Mouse (Mus musculus) stomach, embryonic 16.5 days (tissue): ENCODE measurements around the gene Treml2. TPM values are rescaled to one million over a fixed set of nuclear protein-coding genes. Genes with fewer than 3 reads are reported as not detected.

ENCODE experiments used
- ATAC-seq: fragments of 200-750 bp; cut with Nextera tagmentation; 2 replicates; pipeline ENCODE4 v1.8.0; 2017; ENCODE audit warnings: moderate number of reproducible peaks, moderate TSS enrichment; ENCODE audit not compliant: insufficient read depth, low FRiP score
- H3K27ac ChIP-seq: fragments of 300-500 bp; sonication (generic); 2 replicates; pipeline ENCODE4 v1.5.1; 2014; ENCODE audit warnings: low read length
- H3K27me3 ChIP-seq: fragments of 300-500 bp; sonication (generic); 2 replicates; pipeline ENCODE4 v1.6.1; 2014; ENCODE audit warnings: low read length, control low read depth, mixed read lengths; ENCODE audit not compliant: control insufficient read depth, insufficient read depth
- H3K36me3 ChIP-seq: fragments of 300-500 bp; sonication (generic); 2 replicates; pipeline ENCODE4 v1.6.1; 2014; ENCODE audit warnings: low read length; ENCODE audit not compliant: control insufficient read depth, insufficient read depth
- H3K4me1 ChIP-seq: fragments of 300-500 bp; sonication (generic); 2 replicates; pipeline ENCODE4 v1.6.1; 2014; ENCODE audit warnings: low read length, control low read depth, mixed read lengths; ENCODE audit not compliant: control insufficient read depth, insufficient read depth
- H3K4me2 ChIP-seq: fragments of 300-500 bp; sonication (generic); 2 replicates; pipeline ENCODE4 v1.6.1; 2014; ENCODE audit warnings: low read depth, low read length, mixed read lengths
- H3K4me3 ChIP-seq: fragments of 300-500 bp; sonication (generic); replicated peaks from 2 replicates; pipeline ENCODE4 v1.5.1; 2014; ENCODE audit warnings: mild to moderate bottlenecking, low read length
- H3K9ac ChIP-seq: fragments of 300-500 bp; sonication (generic); 2 replicates; pipeline ENCODE4 v1.6.1; 2014; ENCODE audit warnings: low read length
- H3K9me3 ChIP-seq: fragments of 300-500 bp; sonication (generic); replicated peaks from 2 replicates; pipeline ENCODE4 v1.6.1; 2016; ENCODE audit warnings: low read length, control low read depth; ENCODE audit not compliant: control insufficient read depth
- WGBS: fragments of 180-500 bp; shearing (Covaris S2); extraction: QIAGEN DNeasy Blood & Tissue Kit; methylation state at CpG from one replicate; pipeline ENCODE4 v1.1.7; 2014; 5-methylcytosine and 5-hydroxymethylcytosine counted together
- polyA plus RNA-seq: library from polyadenylated mRNA; unstranded; fragments of >200 nt; fragmentation: Nextera tagmentation; extraction: Ambion mirVana; gene quantifications from 2 replicates; pipeline ENCODE4 v1.2.1, GENCODE M21; 2015

Treml2 gene
- polyA plus RNA-seq, 1 experiment from 2014 or later: 0.48 TPM

DNA sequence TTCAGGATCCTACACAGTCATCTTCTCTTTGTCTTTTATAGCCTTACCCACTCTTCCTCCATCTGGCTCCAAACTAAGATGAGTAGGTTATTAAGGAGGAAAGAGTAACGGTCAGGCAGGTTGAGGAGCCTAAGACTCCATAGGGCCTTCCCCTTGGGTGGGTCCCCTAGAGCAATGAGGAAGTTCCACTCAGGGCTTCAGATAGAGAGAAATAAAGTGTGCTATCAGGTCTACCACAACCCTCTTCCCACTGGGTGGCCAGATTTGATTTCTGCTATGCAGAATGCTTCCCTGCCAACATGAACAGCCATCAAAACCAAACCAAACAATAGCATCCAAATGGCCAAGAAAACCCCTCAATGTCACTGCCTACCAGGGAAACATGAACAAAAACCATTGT is 31.7 kb upstream of the Treml2 start:
- H3K27me3 ChIP-seq: no peaks in the 10 kb centered on the region
- no peaks in the 10 kb centered on the region for H3K9me3 ChIP-seq
- WGBS: 82% methylated on average over 1 of the region's 1 CpGs
- H3K27ac ChIP-seq: no peak overlapping the region
- H3K4me1 ChIP-seq: no peaks in the 10 kb centered on the region
- no peaks in the 10 kb centered on the region for H3K36me3 ChIP-seq
- ATAC-seq: no peak
- no peak overlapping the region for H3K4me3 ChIP-seq
- no peak overlapping the region for H3K4me2 ChIP-seq
- no peak overlapping the region for H3K9ac ChIP-seq

DNA sequence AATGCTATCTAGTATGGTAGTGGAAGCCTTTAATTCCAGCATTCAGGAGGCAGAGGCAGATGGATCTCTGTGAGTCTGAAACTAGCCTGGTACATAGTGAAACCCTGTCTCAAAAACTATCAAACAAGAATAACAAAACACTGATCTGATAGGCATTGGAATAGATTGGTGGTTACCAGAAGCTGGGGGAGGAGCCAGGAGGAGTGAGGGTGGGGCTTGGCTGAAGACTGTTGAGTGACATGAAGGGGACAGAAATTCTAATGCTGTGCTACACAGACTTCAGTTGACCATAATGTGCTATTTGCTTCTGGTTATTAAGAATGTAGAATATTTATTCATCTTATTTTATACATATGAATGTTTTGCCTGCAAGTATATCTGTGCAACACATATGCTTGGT is 31.0 kb upstream of the Treml2 start:
- Histone ChIP-seq H3K4me2 (no peak overlapping the region), H3K27ac (no peak overlapping the region), H3K4me1 (no peaks in the 10 kb centered on the region), H3K36me3 (no peaks in the 10 kb centered on the region), H3K4me3 (no peak overlapping the region), H3K9ac (no peak overlapping the region), H3K27me3 (no peaks in the 10 kb centered on the region), H3K9me3 (no peaks in the 10 kb centered on the region)
- no peak for ATAC-seq

DNA sequence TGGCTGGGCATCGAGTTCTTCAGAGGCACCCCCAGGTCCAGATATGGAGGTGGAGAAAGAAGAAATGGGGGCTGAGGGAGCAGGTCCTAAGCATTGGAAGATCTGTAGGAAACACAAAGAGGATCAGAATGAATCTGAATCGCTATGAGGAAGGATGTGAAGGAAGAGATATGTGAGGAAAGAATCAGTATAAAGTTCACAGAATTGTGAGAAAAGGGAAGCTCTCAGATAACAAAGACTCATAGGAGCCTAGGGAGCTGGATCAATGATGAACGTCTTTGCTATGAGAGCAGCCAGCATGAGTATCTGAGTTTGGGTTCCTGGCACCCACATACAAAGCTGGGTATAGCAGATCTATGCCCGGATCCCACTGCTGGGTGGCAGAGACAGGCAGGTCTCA is 29.5 kb upstream of the Treml2 start:
- H3K4me3 ChIP-seq: no peak overlapping the region
- H3K4me1 ChIP-seq: no peaks in the 10 kb centered on the region
- H3K4me2 ChIP-seq: no peak overlapping the region
- H3K9ac ChIP-seq: no peak overlapping the region
- ATAC-seq: no peak
- 69% methylated on average over 4 of the region's 4 CpGs for WGBS
- H3K36me3 ChIP-seq: no peaks in the 10 kb centered on the region
- H3K9me3 ChIP-seq: no peaks in the 10 kb centered on the region
- H3K27ac ChIP-seq: no peak overlapping the region
- no peaks in the 10 kb centered on the region for H3K27me3 ChIP-seq

DNA sequence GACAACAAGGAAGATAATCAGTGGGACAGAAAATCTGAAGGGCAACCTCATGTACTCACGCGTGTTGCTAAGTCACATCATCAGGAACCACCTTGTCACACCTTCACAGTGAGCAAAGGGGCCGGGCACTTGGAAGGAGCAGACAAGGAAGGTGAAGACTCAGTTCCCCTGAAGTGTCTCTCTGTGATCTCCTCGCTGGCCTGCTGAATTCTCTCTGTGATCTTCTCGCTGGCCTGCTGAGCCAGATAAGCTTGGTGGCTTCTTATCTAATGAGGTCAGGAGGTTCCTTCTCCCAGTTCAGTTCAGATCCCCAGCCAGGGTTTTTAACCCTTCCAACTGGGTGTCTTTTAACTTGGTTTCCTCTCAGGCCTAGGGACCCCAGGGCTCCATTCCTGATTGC is 27.1 kb upstream of the Treml2 start:
- no peak overlapping the region for H3K4me2 ChIP-seq
- H3K4me3 ChIP-seq: no peak overlapping the region
- no peak; the same call in 1 of the 2 replicates for ATAC-seq
- H3K4me1 ChIP-seq: no peaks in the 10 kb centered on the region
- H3K27ac ChIP-seq: no peak overlapping the region
- no peaks in the 10 kb centered on the region for H3K36me3 ChIP-seq
- WGBS: 71% methylated on average over 5 of the region's 5 CpGs
- H3K27me3 ChIP-seq: no peaks in the 10 kb centered on the region
- H3K9ac ChIP-seq: no peak overlapping the region
- H3K9me3 ChIP-seq: no peaks in the 10 kb centered on the region

DNA sequence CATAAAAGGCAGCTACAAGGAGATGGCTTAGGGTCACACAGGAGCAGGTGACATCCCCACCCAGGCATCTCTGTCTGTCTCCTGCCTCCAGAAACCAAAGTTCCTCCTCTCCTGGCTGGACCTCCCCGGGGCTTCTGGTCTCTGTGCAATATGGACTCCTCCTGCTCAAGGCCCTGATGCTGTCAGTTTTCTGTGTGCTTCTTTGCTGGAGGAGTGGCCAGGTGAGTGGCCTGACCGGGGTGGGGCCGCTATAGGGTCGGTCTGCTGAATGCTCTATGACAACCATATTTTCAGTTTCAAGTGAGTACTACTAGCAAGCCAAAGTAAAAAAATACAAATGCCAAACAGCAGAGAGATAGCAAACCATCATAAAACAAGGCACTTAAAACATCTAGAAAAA is 26.7 kb upstream of the Treml2 start:
- H3K4me2 ChIP-seq: no peak overlapping the region
- no peak overlapping the region for H3K27ac ChIP-seq
- no peak for ATAC-seq
- 76% methylated on average over 4 of the region's 4 CpGs for WGBS
- H3K9me3 ChIP-seq: no peaks in the 10 kb centered on the region
- H3K36me3 ChIP-seq: no peaks in the 10 kb centered on the region
- H3K4me3 ChIP-seq: no peak overlapping the region
- H3K4me1 ChIP-seq: no peaks in the 10 kb centered on the region
- H3K9ac ChIP-seq: no peak overlapping the region
- H3K27me3 ChIP-seq: no peaks in the 10 kb centered on the region

DNA sequence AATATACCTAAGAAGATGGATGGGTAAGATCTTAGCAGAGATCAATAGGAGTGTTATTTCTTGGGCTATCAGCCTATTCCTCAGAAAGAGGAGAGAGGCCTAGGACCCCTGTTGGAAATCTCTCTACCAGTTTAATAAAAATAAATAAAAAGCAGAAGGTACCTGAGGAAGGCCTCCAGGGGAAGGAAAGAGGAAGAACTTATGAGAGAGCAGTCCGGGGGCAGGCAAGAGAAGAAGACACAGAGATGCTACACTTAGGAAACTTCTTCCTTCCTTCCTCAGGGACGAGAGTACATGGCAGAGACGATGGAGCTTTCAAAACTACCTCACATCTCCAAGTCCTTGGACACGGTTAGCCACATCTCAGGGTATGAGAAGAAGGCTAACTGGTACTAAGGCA is 25.2 kb upstream of the Treml2 start:
- Histone ChIP-seq H3K4me1 (no peaks in the 10 kb centered on the region), H3K9ac (no peak overlapping the region), H3K4me3 (no peak overlapping the region), H3K4me2 (no peak overlapping the region), H3K27ac (no peak overlapping the region), H3K36me3 (no peaks in the 10 kb centered on the region), H3K9me3 (no peaks in the 10 kb centered on the region), H3K27me3 (no peaks in the 10 kb centered on the region)
- ATAC-seq: no peak
- WGBS: 86% methylated on average over 4 of the region's 4 CpGs

DNA sequence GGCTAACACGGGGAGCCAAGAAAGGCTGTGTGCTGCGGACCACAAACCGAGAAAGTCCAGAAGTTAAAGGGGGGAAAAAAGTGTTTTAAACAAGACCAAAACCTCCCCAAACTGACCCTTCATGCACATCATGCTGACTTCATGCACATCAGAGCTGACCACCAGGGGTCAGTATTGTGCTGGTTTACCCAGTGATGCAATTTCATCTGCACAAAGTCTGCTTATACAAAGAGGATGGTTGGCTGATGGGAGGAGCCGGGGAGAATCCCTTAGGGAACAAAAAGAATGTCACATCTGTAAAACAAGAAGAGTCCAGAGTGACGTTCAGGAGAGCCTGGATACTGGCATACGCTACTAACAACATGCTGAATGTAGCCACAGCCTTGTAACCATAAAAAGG is 24.4 kb upstream of the Treml2 start:
- H3K4me2 ChIP-seq: no peak overlapping the region
- 36% methylated on average over 6 of the region's 6 CpGs for WGBS
- H3K9ac ChIP-seq: no peak overlapping the region
- no peak overlapping the region for H3K4me3 ChIP-seq
- no peak overlapping the region for H3K27ac ChIP-seq
- no peaks in the 10 kb centered on the region for H3K9me3 ChIP-seq
- no peaks in the 10 kb centered on the region for H3K27me3 ChIP-seq
- H3K36me3 ChIP-seq: no peaks in the 10 kb centered on the region
- H3K4me1 ChIP-seq: no peaks in the 10 kb centered on the region
- ATAC-seq: no peak

DNA sequence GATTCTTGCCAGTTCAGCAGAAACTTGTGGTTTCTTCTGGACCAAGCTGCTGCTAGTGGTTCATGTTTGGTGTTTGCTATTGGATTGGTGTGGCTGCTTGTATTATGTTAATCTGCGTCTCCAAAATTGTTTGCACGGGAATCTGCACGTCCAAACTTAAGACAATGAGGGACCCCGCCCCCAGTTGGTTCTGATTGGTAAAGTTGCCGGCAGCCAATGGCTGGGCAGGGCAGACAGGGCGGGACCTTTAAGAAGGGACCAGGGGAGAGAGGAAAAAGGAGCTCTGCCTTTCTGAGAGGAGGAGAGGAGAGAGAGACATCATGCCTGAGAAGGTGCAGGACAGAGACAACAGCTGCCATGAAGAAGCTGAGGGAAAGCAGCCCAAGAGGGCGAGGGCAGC is 23.6 kb upstream of the Treml2 start:
- H3K4me3 ChIP-seq: no peak overlapping the region
- WGBS: 53% methylated on average over 7 of the region's 7 CpGs

DNA sequence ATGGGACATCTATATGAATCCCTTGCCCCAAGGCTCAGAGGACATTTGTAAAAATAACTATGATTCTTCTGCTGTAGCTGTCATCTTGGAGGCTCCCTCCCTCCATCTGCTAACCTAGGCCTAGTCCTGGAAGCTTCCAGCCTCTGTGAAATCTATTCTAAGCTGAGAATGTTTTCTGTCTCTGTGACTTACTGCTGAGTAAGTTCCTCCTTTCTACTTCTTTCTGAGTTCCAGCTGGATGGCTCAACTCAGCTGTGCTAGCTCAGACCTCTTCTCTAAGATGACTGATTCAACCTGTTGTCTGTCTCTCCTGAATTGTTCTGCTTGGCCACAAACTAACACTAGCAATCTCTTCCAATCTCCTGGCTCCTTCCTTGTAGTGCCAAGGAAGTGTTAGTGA is 20.9 kb upstream of the Treml2 start:
- H3K9ac ChIP-seq: no peak overlapping the region
- no peaks in the 10 kb centered on the region for H3K9me3 ChIP-seq
- H3K36me3 ChIP-seq: no peaks in the 10 kb centered on the region

More for the DNA sequence above, 23.6 kb upstream of the Treml2 start:
- Histone ChIP-seq H3K27ac (no peak overlapping the region), H3K36me3 (no peaks in the 10 kb centered on the region), H3K4me1 (no peaks in the 10 kb centered on the region), H3K4me2 (no peak overlapping the region), H3K27me3 (no peaks in the 10 kb centered on the region), H3K9ac (no peak overlapping the region), H3K9me3 (no peaks in the 10 kb centered on the region)
- ATAC-seq: no peak

DNA sequence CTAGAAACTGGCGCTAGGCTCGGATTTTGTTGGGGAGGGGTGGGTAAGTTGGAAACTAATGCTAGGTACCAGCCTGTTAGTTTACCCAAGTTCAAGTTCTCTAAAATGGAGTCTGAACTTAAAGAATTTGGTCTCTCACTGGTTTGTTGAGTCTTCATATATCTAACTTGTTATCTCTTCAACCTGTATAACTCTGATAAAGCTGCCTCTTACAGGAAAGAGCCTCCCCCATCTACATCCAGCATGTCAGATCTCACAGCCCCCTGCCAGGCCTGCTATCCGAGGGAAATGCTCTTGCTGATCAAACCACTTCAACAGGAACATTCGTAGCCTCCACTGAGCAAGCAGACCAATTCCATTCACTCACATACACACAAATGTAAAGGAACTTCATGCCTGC is 20.3 kb upstream of the Treml2 start:
- H3K4me3 ChIP-seq: no peak overlapping the region
- H3K36me3 ChIP-seq: no peaks in the 10 kb centered on the region
- ATAC-seq: no peak
- peaks cover 4% of the 10 kb centered on the region; the same call in 1 of the 2 replicates for H3K4me1 ChIP-seq
- H3K27me3 ChIP-seq: no peaks in the 10 kb centered on the region
- WGBS: 79% methylated on average over 4 of the region's 4 CpGs
- H3K9ac ChIP-seq: no peak overlapping the region
- H3K9me3 ChIP-seq: no peaks in the 10 kb centered on the region
- H3K4me2 ChIP-seq: no peak overlapping the region
- no peak overlapping the region for H3K27ac ChIP-seq

More for the DNA sequence above, 20.9 kb upstream of the Treml2 start:
- Histone ChIP-seq H3K27me3 (no peaks in the 10 kb centered on the region), H3K4me2 (no peak overlapping the region), H3K27ac (no peak overlapping the region), H3K4me1 (peaks cover 4% of the 10 kb centered on the region; the same call in 1 of the 2 replicates), H3K4me3 (no peak overlapping the region)
- no peak for ATAC-seq
